Mouse (Mus musculus) ES-E14 (cell line): ENCODE measurements around the gene Arv1. TPM values are rescaled to one million over a fixed set of nuclear protein-coding genes. Genes with fewer than 3 reads are reported as not detected.
A peak's percentile ranks its signal among the peaks of the same experiment; 100 is the strongest.

ENCODE experiments used
- DNase-seq: peaks from one replicate; pipeline ENCODE4 v3.0.0-alpha.2; 2013; ENCODE audit warnings: low read depth, low spot score
- H3K27ac ChIP-seq: 2 replicates; pipeline ENCODE4 v1.5.1; 2012; ENCODE audit warnings: low read depth, mild to moderate bottlenecking, low read length, moderate library complexity, mixed read lengths; ENCODE audit not compliant: poor library complexity, insufficient read depth, severe bottlenecking
- H3K36me3 ChIP-seq: 2 replicates; pipeline ENCODE4 v1.6.1; 2012; ENCODE audit warnings: mild to moderate bottlenecking, low read length, moderate library complexity, mixed read lengths; ENCODE audit not compliant: control insufficient read depth, poor library complexity, insufficient read depth, severe bottlenecking
- H3K4me1 ChIP-seq, 2 experiments: fragments of 150-350 bp in 1 of 2; sonication (generic) in 1 of 2; 2 replicates each; pipeline ENCODE4 v1.6.1; 2012; ENCODE audit warnings: low read length in 2 of 2, mild to moderate bottlenecking in 1 of 2, mixed read lengths in 1 of 2; ENCODE audit not compliant: control insufficient read depth in 2 of 2, insufficient read depth in 2 of 2, poor library complexity in 1 of 2
- H3K4me3 ChIP-seq, 2 experiments: fragments of 150-350 bp in 1 of 2; sonication (generic) in 1 of 2; 2 replicates each; pipeline ENCODE4 v1.5.1; 2012; ENCODE audit warnings: low read length in 2 of 2, low read depth in 1 of 2, mild to moderate bottlenecking in 1 of 2, mixed read lengths in 1 of 2; ENCODE audit not compliant: insufficient read depth in 1 of 2, poor library complexity in 1 of 2, severe bottlenecking in 1 of 2
- H3K9ac ChIP-seq: 2 replicates; pipeline ENCODE4 v1.6.1; 2012; ENCODE audit warnings: low read depth, mild to moderate bottlenecking, low read length, mixed read lengths; ENCODE audit not compliant: poor library complexity, insufficient read depth, severe bottlenecking
- H3K9me3 ChIP-seq: fragments of 150-350 bp; sonication (generic); 2 replicates; pipeline ENCODE4 v1.6.1; 2012; ENCODE audit warnings: low read depth, mild to moderate bottlenecking, low read length; ENCODE audit not compliant: control insufficient read depth, insufficient read depth
- CHD2 ChIP-seq: IDR thresholded peaks from 2 replicates; pipeline ENCODE4 v1.6.1; 2014; ENCODE audit warnings: mild to moderate bottlenecking, low read depth, low read length, inconsistent platforms
- HCFC1 ChIP-seq: IDR thresholded peaks from 2 replicates; pipeline ENCODE4 v1.6.1; 2012; ENCODE audit warnings: low read length, inconsistent platforms, borderline replicate concordance; ENCODE audit not compliant: insufficient read depth
- MAFK ChIP-seq: IDR thresholded peaks from 2 replicates; pipeline ENCODE4 v1.6.1; 2014; ENCODE audit warnings: mild to moderate bottlenecking, low read depth, low read length, inconsistent platforms; ENCODE audit not compliant: insufficient read depth
- ZC3H11A ChIP-seq: IDR thresholded peaks from 2 replicates; pipeline ENCODE4 v1.6.1; 2012; ENCODE audit warnings: low read depth, mild to moderate bottlenecking, inconsistent platforms, low read length, borderline replicate concordance
- ZNF384 ChIP-seq: IDR thresholded peaks from 2 replicates; pipeline ENCODE4 v1.6.1; 2012; ENCODE audit warnings: low read depth, low read length, inconsistent platforms
- in situ Hi-C, 2 experiments: fragments of 600-800 bp; cut with MboI; formaldehyde crosslinking; loops; one replicate each; pipeline ENCODE4 v1.15.1; 2025; ENCODE audit warnings: low sequenced_read_pairs in 2 of 2, inconsistent platforms in 1 of 2; ENCODE audit not compliant: unreplicated experiment in 2 of 2
- total RNA-seq: library from RNA; depleted of rRNA; stranded (reverse); fragments of 300-350 nt; gene quantifications from 2 replicates; pipeline ENCODE4 v1.2.3, GENCODE M21; 2012; rRNA removed

Gene Arv1
- total RNA-seq, 1 experiment = 25.1 TPM

DNA sequence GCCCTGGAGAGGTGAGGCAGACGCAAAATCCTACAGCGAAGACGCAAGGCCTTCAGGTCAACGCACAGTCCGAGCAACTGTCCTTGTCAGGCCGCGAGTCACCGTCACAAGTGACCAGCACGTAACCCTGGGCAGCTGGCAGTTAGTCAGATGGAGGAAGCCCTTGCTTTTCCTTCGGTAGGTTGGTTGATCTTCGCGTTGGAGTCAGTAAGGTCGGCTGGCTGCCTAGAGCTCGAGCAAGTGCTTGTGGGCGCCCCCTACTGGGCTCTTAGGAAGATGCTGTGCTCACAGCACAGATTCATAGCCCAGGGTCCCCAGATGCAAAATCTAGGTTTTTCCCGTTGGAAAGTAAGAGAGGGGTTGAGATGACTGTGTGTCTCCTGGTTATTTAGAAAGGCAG, 53.8 kb downstream of the Arv1 start:
- DNase-seq = peak; percentile 68
- Histone ChIP-seq H3K9me3 (no peaks in the 10 kb centered on the region), H3K9ac (no peak overlapping the region), H3K4me3 (no peak overlapping the region), H3K27ac (no peak overlapping the region), H3K36me3 (no peaks in the 10 kb centered on the region), H3K4me1 (peaks cover 0 to 4% of the 10 kb centered on the region in 2 experiments; a peak in 1 of 4 replicates)
- TF ChIP-seq ZC3H11A (no peak), CHD2 (no peak), ZNF384 (no peak), HCFC1 (no peak), MAFK (no peak)
- in situ Hi-C loops = no loop called here

DNA sequence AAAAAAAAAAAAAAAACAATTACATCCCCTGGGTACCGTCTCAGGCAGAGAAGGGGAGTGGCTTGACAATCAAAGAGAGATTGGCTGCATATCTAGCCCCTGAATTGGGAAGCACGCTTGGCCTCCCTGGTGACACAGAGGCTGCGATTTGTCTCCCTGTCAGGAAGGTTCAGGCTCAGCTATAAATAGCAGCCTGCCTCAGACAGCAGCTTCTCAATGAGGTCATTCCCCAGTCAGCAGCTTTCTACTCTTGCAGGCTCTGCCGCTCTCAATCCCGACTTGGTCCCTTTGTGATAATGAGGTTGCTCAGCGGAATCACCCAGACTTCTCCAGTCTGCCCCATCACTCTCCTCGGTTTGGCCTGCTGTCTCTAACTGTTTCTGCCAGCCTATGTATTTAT, 58.3 kb downstream of the Arv1 start:
- Histone ChIP-seq H3K4me1 (peaks cover 0 to 7% of the 10 kb centered on the region in 2 experiments; a peak in 1 of 4 replicates), H3K27ac (no peak overlapping the region), H3K9ac (no peak overlapping the region), H3K36me3 (no peaks in the 10 kb centered on the region), H3K9me3 (no peaks in the 10 kb centered on the region), H3K4me3 (no peak overlapping the region)
- in situ Hi-C loops = no loop called here
- DNase-seq = no peak
- TF ChIP-seq MAFK = no peak
- no peak for TF ChIP-seq ZC3H11A
- no peak for TF ChIP-seq ZNF384
- no peak for TF ChIP-seq HCFC1
- no peak for TF ChIP-seq CHD2

DNA sequence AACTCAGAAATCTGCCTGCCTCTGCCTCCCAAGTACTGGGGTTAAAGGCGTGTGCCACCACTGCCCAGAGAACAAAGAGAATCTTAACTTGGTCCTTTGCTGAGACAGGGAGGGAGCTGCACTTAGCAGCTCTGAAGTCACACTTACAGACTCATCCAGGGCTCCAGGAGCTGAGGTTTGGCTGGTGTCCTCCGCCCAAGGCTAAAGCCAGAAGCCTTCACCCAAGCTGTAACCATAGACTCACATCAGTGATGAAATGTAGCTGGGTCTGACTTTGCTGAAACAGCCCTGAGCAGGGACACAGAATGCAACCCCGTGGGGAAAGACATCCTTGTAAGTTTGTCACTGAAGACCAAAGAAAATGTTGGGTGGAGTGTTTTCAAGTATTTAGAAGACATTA, 60.5 kb downstream of the Arv1 start:
- Histone ChIP-seq H3K4me1 (peaks cover 0 to 8% of the 10 kb centered on the region in 2 experiments; a peak in 1 of 4 replicates), H3K9me3 (no peaks in the 10 kb centered on the region), H3K27ac (no peak overlapping the region), H3K4me3 (no peak overlapping the region), H3K36me3 (no peaks in the 10 kb centered on the region), H3K9ac (no peak overlapping the region)
- in situ Hi-C loops = no loop called here
- no peak for DNase-seq
- TF ChIP-seq ZNF384 (no peak), MAFK (no peak), ZC3H11A (no peak), HCFC1 (no peak), CHD2 (no peak)

DNA sequence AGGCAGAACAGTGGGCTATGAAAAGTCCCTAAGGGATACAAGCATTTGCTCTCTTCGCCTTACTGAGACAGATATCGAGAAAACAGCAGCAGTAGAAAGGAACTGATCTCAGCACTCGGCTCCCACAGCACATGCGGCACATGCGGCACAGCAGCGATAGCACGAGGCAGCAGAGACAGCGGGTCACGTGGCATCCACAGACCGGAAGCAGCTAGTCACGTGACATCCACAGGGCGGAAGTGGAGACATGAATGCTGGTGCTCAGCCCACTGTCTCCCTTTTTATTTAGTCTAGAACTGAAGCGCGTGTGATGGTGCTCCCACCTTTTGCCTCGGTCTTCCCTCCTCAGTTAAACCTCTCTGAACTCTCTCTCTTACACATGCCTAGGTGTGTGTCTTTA, 61.3 kb downstream of the Arv1 start:
- in situ Hi-C loops = no loop called here

More for the DNA sequence above, 61.3 kb downstream of the Arv1 start:
- no peak for DNase-seq
- Histone ChIP-seq H3K27ac (no peak overlapping the region), H3K4me1 (peaks cover 0 to 8% of the 10 kb centered on the region in 2 experiments; a peak in 1 of 4 replicates), H3K36me3 (no peaks in the 10 kb centered on the region), H3K9ac (no peak overlapping the region), H3K4me3 (peak overlapping the region in 1 of 2 experiments; percentile 17; a peak in 1 of 4 replicates), H3K9me3 (no peaks in the 10 kb centered on the region)
- TF ChIP-seq ZC3H11A (no peak), MAFK (no peak), ZNF384 (no peak), CHD2 (no peak), HCFC1 (no peak)

Other genes starting within 250 kb of the Arv1 start
- gene Cog2, start 201.4 kb upstream of the Arv1 start, total RNA-seq = 29.5 and 31.4 TPM in 2 replicates
- 0.16 TPM in 1 of 2 replicates, not detected in the other for gene Agt, start 152.4 kb upstream of the Arv1 start, total RNA-seq
- gene Capn9, start 146.0 kb upstream of the Arv1 start, total RNA-seq = not detected in 2 replicates
- gene 2310022B05Rik, start 58.8 kb upstream of the Arv1 start, total RNA-seq = 7.5 and 8.1 TPM in 2 replicates
- gene Ttc13, start 156 bp upstream of the Arv1 start, total RNA-seq = 74.8 and 108 TPM in 2 replicates
- gene Fam89a, start 29.7 kb downstream of the Arv1 start, total RNA-seq = 1.6 and 2.9 TPM in 2 replicates
- 0.40 and 0.48 TPM in 2 replicates for gene Trim67, start 71.0 kb downstream of the Arv1 start, total RNA-seq
- gene Gnpat, start 140.9 kb downstream of the Arv1 start, total RNA-seq = 102 and 136 TPM in 2 replicates
- 71.5 and 83.6 TPM in 2 replicates for gene 2810004N23Rik, start 141.0 kb downstream of the Arv1 start, total RNA-seq
- gene Exoc8, start 175.6 kb downstream of the Arv1 start, total RNA-seq = 12.8 and 16.8 TPM in 2 replicates
- gene Sprtn, start 175.7 kb downstream of the Arv1 start, total RNA-seq = 10.7 and 16.8 TPM in 2 replicates
- 13.1 and 15.8 TPM in 2 replicates for gene Egln1, start 227.2 kb downstream of the Arv1 start, total RNA-seq